Mouse (Mus musculus): Measurements from ENCODE around the gene Cenpv.

DNA sequence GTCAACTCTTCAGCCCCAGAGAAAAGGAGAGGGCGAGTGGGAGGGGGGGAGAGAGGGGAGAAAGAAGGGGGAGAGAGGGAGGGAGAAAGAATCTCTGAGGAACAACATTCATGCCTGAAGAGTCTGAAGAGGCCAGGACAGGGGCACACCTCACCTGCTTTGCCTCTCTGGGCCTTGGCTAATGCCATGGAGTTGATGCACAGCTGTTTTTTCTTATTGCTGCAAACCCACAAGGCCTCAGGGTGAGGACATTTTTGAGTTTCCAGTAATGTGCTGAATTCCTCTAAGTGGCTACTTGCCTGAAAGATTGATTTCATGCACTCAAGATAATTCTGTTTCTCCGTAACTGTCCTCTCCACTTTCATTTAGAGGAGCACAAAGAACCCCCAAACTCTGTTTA, 19.1 kb upstream of the Cenpv start:
- TF ChIP-seq CTCF (IDR thresholded peaks at IDR 0.05; ENCODE audit: extremely low read depth, insufficient read depth, insufficient read length, insufficient replicate concordance): no peak
- TF ChIP-seq POLR2A (IDR thresholded peaks at IDR 0.05; ENCODE audit: low read depth, low read length): no peak
